Mouse (Mus musculus): ENCODE results near the gene Gm11037.

DNA sequence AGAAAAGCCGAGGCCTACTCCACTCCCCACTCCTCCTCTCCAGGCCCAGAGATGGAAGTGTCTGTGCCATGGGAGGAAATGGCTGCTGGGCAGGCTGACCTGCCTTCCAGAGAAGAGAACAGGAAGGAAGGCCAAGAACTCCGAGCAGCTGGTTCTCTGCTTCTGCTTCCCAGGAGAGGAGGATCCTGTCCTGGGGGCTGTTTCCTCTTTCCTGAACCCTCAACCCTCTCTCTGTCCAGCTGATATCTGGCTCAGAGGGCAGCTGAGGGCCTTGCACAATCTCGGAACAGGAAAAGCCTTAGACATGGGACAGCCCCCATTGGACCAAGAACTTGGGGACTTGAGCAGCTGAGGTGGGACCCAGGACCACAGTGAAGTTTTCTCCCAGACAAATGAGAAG lies 42.4 kb upstream of the Gm11037 start:
- TF ChIP-seq CTCF (IDR thresholded peaks at IDR 0.05; ENCODE audit: low read depth), result no peak
- no peak for TF ChIP-seq EP300 (optimal IDR thresholded peaks at IDR 0.05)
